Mouse (Mus musculus): ENCODE data around the gene Ppp1r13l. TPM values are rescaled to one million over a fixed set of nuclear protein-coding genes. Genes with fewer than 3 reads are reported as not detected.

Ppp1r13l gene
- polyA plus RNA-seq, 1 experiment from 2014 or later, result 11.6 TPM

GRCm38 (mm10) chr7:19416590-19416989 lies 57.0 kb downstream of the Ppp1r13l start:
- WGBS, result 74% methylated on average over 14 of the region's 15 CpGs
- no peak overlapping the region for H3K27ac ChIP-seq (replicated peaks; ENCODE audit: low read depth, low read length)
- H3K4me1 ChIP-seq (ENCODE audit: control insufficient read depth, insufficient read depth, low read length), result 0 out of 2 replicates have a peak, but pooled peaks cover 6% of the 10 kb centered on the region
- DNase-seq (ENCODE audit: low spot score) (no peak), ATAC-seq (ENCODE audit: low read depth) (no peak)
- no peaks in the 10 kb centered on the region for H3K36me3 ChIP-seq (ENCODE audit: control insufficient read depth, insufficient read depth, low read length)
- no peak overlapping the region for H3K4me2 ChIP-seq (ENCODE audit: low read depth, low read length)
- peaks cover 4% of the 10 kb centered on the region; the same call in 1 of the 2 replicates for H3K9me3 ChIP-seq (ENCODE audit: control insufficient read depth, low read length)
- H3K9ac ChIP-seq (ENCODE audit: low read depth, low read length), result no peak overlapping the region
- peaks cover 30% of the 10 kb centered on the region for H3K27me3 ChIP-seq (replicated peaks; ENCODE audit: control insufficient read depth, insufficient read depth, low read length)
- no peak overlapping the region for H3K4me3 ChIP-seq (ENCODE audit: low read depth, low read length)

GRCm38 (mm10) chr7:19420121-19420520 lies 60.6 kb downstream of the Ppp1r13l start:
- H3K4me2 ChIP-seq (ENCODE audit: low read depth, low read length), result peak overlapping the region; percentile 20
- no peak overlapping the region for H3K4me3 ChIP-seq (ENCODE audit: low read depth, low read length)
- H3K27ac ChIP-seq (replicated peaks; ENCODE audit: low read depth, low read length), result no peak overlapping the region
- WGBS, result 8% methylated on average over 28 of the region's 28 CpGs
- H3K9me3 ChIP-seq (ENCODE audit: control insufficient read depth, low read length), result no peaks in the 10 kb centered on the region
- DNase-seq (ENCODE audit: low spot score) (no peak), ATAC-seq (ENCODE audit: low read depth) (no peak)
- no peak overlapping the region for H3K9ac ChIP-seq (ENCODE audit: low read depth, low read length)
- H3K27me3 ChIP-seq (replicated peaks; ENCODE audit: control insufficient read depth, insufficient read depth, low read length), result peaks cover 32% of the 10 kb centered on the region
- H3K36me3 ChIP-seq (ENCODE audit: control insufficient read depth, insufficient read depth, low read length), result peaks cover 6% of the 10 kb centered on the region
- 0 out of 2 replicates have a peak, but pooled peaks cover 6% of the 10 kb centered on the region for H3K4me1 ChIP-seq (ENCODE audit: control insufficient read depth, insufficient read depth, low read length)

GRCm38 (mm10) chr7:19420821-19421636 lies 61.5 kb downstream of the Ppp1r13l start:
- no peak overlapping the region for H3K27ac ChIP-seq (replicated peaks; ENCODE audit: low read depth, low read length)
- H3K9me3 ChIP-seq (ENCODE audit: control insufficient read depth, low read length), result no peaks in the 10 kb centered on the region
- peaks cover 15% of the 10 kb centered on the region for H3K36me3 ChIP-seq (ENCODE audit: control insufficient read depth, insufficient read depth, low read length)
- DNase-seq (ENCODE audit: low spot score), result peak; percentile 95
- H3K27me3 ChIP-seq (replicated peaks; ENCODE audit: control insufficient read depth, insufficient read depth, low read length), result peaks cover 32% of the 10 kb centered on the region
- peak overlapping the region; percentile 54 for H3K4me2 ChIP-seq (ENCODE audit: low read depth, low read length)
- 0 out of 2 replicates have a peak, but pooled peaks cover 6% of the 10 kb centered on the region for H3K4me1 ChIP-seq (ENCODE audit: control insufficient read depth, insufficient read depth, low read length)
- ATAC-seq (ENCODE audit: low read depth), result peak; percentile 96
- no peak overlapping the region for H3K9ac ChIP-seq (ENCODE audit: low read depth, low read length)
- 10% methylated on average over 43 of the region's 43 CpGs for WGBS
- H3K4me3 ChIP-seq (ENCODE audit: low read depth, low read length), result peak overlapping the region; percentile 33

DNA sequence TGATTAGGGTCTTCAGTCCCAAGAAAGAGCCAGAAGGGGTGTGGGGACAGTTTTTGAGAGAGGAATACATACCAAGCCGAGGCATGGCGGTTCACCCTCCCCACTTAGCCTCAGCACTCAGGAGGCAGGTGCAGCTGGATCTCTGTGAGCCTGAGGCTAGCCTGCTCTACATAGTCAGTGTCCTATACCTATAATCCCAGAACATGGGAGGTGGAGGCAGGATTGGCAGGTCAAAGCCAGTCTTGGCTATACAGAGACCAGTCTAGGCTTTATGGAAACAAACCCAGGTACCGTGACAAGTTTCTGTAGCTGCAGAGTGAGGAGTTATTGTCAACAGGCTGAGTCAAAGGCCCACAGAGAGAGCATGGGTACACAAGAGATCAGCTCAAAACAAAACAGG lies 63.5 kb downstream of the Ppp1r13l start:
- WGBS, result 88% methylated on average over 3 of the region's 3 CpGs
- Histone ChIP-seq H3K4me2 (ENCODE audit: low read depth, low read length) (no peak overlapping the region), H3K27me3 (replicated peaks; ENCODE audit: control insufficient read depth, insufficient read depth, low read length) (peaks cover 29% of the 10 kb centered on the region), H3K36me3 (ENCODE audit: control insufficient read depth, insufficient read depth, low read length) (peaks cover 35% of the 10 kb centered on the region), H3K4me1 (ENCODE audit: control insufficient read depth, insufficient read depth, low read length) (0 out of 2 replicates have a peak, but pooled peaks cover 6% of the 10 kb centered on the region), H3K27ac (replicated peaks; ENCODE audit: low read depth, low read length) (no peak overlapping the region), H3K9me3 (ENCODE audit: control insufficient read depth, low read length) (no peaks in the 10 kb centered on the region), H3K4me3 (ENCODE audit: low read depth, low read length) (no peak overlapping the region), H3K9ac (ENCODE audit: low read depth, low read length) (no peak overlapping the region)
- no peak for DNase-seq (ENCODE audit: low spot score)
- ATAC-seq (ENCODE audit: low read depth), result no peak

DNA sequence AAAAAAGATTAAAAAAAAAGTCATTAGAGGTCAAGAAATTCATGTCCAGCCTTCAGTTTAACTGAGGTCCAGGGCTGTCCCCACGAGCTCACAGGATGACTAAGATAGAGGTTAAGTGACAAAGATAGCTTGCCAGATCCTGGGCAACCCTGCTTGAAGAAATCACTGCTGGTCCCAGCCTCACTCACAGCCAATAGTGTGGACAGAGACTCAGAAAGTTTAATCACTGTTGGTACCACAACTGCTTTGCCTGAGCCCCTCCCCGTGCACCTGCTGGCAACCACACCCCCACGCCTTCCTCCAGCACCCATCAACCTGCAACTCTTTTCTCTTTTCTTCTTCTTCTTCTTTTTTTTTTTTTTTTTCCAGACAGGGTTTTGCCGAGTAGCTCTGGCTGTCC lies 64.5 kb downstream of the Ppp1r13l start:
- 0 out of 2 replicates have a peak, but pooled peaks cover 6% of the 10 kb centered on the region for H3K4me1 ChIP-seq (ENCODE audit: control insufficient read depth, insufficient read depth, low read length)
- WGBS, result 62% methylated on average over 4 of the region's 4 CpGs
- ATAC-seq (ENCODE audit: low read depth), result no peak

DNA sequence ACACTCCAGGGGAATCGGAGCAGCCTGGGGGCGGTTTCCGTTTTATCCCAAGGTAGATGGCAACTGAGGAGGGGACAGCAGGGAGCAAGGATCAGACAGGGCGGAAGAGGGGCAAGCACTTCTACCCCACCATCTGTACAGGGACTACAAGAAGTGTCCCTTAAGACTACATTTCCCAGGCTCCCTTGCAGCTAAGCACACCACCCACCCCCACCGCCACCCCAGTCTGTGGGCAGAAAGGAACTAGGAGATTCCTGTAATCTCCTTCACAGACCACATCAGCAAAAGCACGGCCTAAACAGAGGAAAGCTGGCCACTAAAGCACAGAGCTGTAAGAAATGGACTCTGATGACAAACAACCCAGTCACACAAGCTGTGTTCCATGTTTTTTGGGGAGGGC lies 66.8 kb downstream of the Ppp1r13l start:
- no peak for ATAC-seq (ENCODE audit: low read depth)
- H3K36me3 ChIP-seq (ENCODE audit: control insufficient read depth, insufficient read depth, low read length), result peaks cover 67% of the 10 kb centered on the region
- 70% methylated on average over 6 of the region's 6 CpGs for WGBS

More for the DNA sequence above, 64.5 kb downstream of the Ppp1r13l start:
- no peak overlapping the region for H3K9ac ChIP-seq (ENCODE audit: low read depth, low read length)
- peaks cover 28% of the 10 kb centered on the region for H3K27me3 ChIP-seq (replicated peaks; ENCODE audit: control insufficient read depth, insufficient read depth, low read length)
- H3K9me3 ChIP-seq (ENCODE audit: control insufficient read depth, low read length), result no peaks in the 10 kb centered on the region
- no peak overlapping the region for H3K4me3 ChIP-seq (ENCODE audit: low read depth, low read length)
- DNase-seq (ENCODE audit: low spot score), result no peak
- H3K27ac ChIP-seq (replicated peaks; ENCODE audit: low read depth, low read length), result no peak overlapping the region
- H3K4me2 ChIP-seq (ENCODE audit: low read depth, low read length), result no peak overlapping the region
- H3K36me3 ChIP-seq (ENCODE audit: control insufficient read depth, insufficient read depth, low read length), result peaks cover 44% of the 10 kb centered on the region

GRCm38 (mm10) chr7:19426888-19427287 lies 67.3 kb downstream of the Ppp1r13l start:
- H3K4me1 ChIP-seq (ENCODE audit: control insufficient read depth, insufficient read depth, low read length), result no peaks in the 10 kb centered on the region
- 79% methylated on average over 6 of the region's 6 CpGs for WGBS
- no peak overlapping the region for H3K9ac ChIP-seq (ENCODE audit: low read depth, low read length)
- H3K27ac ChIP-seq (replicated peaks; ENCODE audit: low read depth, low read length), result no peak overlapping the region
- no peak for ATAC-seq (ENCODE audit: low read depth)
- H3K36me3 ChIP-seq (ENCODE audit: control insufficient read depth, insufficient read depth, low read length), result peaks cover 73% of the 10 kb centered on the region
- no peaks in the 10 kb centered on the region for H3K27me3 ChIP-seq (replicated peaks; ENCODE audit: control insufficient read depth, insufficient read depth, low read length)
- H3K9me3 ChIP-seq (ENCODE audit: control insufficient read depth, low read length), result no peaks in the 10 kb centered on the region
- H3K4me2 ChIP-seq (ENCODE audit: low read depth, low read length), result no peak overlapping the region
- no peak for DNase-seq (ENCODE audit: low spot score)
- H3K4me3 ChIP-seq (ENCODE audit: low read depth, low read length), result no peak overlapping the region

More for the DNA sequence above, 66.8 kb downstream of the Ppp1r13l start:
- Histone ChIP-seq H3K4me2 (ENCODE audit: low read depth, low read length) (no peak overlapping the region), H3K4me1 (ENCODE audit: control insufficient read depth, insufficient read depth, low read length) (no peaks in the 10 kb centered on the region), H3K27ac (replicated peaks; ENCODE audit: low read depth, low read length) (no peak overlapping the region), H3K27me3 (replicated peaks; ENCODE audit: control insufficient read depth, insufficient read depth, low read length) (peaks cover 5% of the 10 kb centered on the region; the same call in 1 of the 2 replicates), H3K4me3 (ENCODE audit: low read depth, low read length) (no peak overlapping the region), H3K9ac (ENCODE audit: low read depth, low read length) (no peak overlapping the region), H3K9me3 (ENCODE audit: control insufficient read depth, low read length) (no peaks in the 10 kb centered on the region)
- no peak for DNase-seq (ENCODE audit: low spot score)
